Mouse (Mus musculus): ENCODE results near the gene Gxylt2.
A peak's percentile ranks its signal among the peaks of the same experiment; 100 is the strongest.

Gene Gxylt2

GRCm38 (mm10) chr6:100704574-100705365 is at the start of gene Gxylt2:
TSS of gene Gxylt2 (plus strand) at chr6:100704734.
- ATAC-seq (ENCODE audit: insufficient number of reproducible peaks, low FRiP score, low TSS enrichment) = 0 out of 2 replicates have a peak, but pooled peaks have one; percentile 24

- peak; percentile 74; the same call in 1 of the 2 replicates for ATAC-seq (ENCODE audit: insufficient number of reproducible peaks, low FRiP score, low TSS enrichment)
Measured at GRCm38 (mm10) chr6:100660395-100660794, 44.1 kb upstream of the Gxylt2 start.

GRCm38 (mm10) chr6:100662224-100662623 is 42.3 kb upstream of the Gxylt2 start:
- ATAC-seq (ENCODE audit: insufficient number of reproducible peaks, low FRiP score, low TSS enrichment) = no peak

- no peak for ATAC-seq (ENCODE audit: insufficient number of reproducible peaks, low FRiP score, low TSS enrichment)
Measured at GRCm38 (mm10) chr6:100667644-100668043, 36.9 kb upstream of the Gxylt2 start.

GRCm38 (mm10) chr6:100668858-100669257 is 35.7 kb upstream of the Gxylt2 start:
- no peak for ATAC-seq (ENCODE audit: insufficient number of reproducible peaks, low FRiP score, low TSS enrichment)

- ATAC-seq (ENCODE audit: insufficient number of reproducible peaks, low FRiP score, low TSS enrichment) = peak; percentile 74
Measured at GRCm38 (mm10) chr6:100670370-100670841, 34.1 kb upstream of the Gxylt2 start.

GRCm38 (mm10) chr6:100670880-100671344 is 33.6 kb upstream of the Gxylt2 start, which contains the start of gene Shq1:
TSS of gene Shq1 (minus strand) at chr6:100671157.
- peak; percentile 96 for ATAC-seq (ENCODE audit: insufficient number of reproducible peaks, low FRiP score, low TSS enrichment)

GRCm38 (mm10) chr6:100671401-100671800 is 33.1 kb upstream of the Gxylt2 start:
- ATAC-seq (ENCODE audit: insufficient number of reproducible peaks, low FRiP score, low TSS enrichment) = no peak

- no peak for ATAC-seq (ENCODE audit: insufficient number of reproducible peaks, low FRiP score, low TSS enrichment)
Measured at GRCm38 (mm10) chr6:100674974-100675373, 29.6 kb upstream of the Gxylt2 start.

- ATAC-seq (ENCODE audit: insufficient number of reproducible peaks, low FRiP score, low TSS enrichment) = no peak
Measured at GRCm38 (mm10) chr6:100676461-100676860, 28.1 kb upstream of the Gxylt2 start.

GRCm38 (mm10) chr6:100678636-100679035 is 25.9 kb upstream of the Gxylt2 start:
- no peak for ATAC-seq (ENCODE audit: insufficient number of reproducible peaks, low FRiP score, low TSS enrichment)

GRCm38 (mm10) chr6:100686341-100686740 is 18.2 kb upstream of the Gxylt2 start:
- no peak for ATAC-seq (ENCODE audit: insufficient number of reproducible peaks, low FRiP score, low TSS enrichment)

- no peak for ATAC-seq (ENCODE audit: insufficient number of reproducible peaks, low FRiP score, low TSS enrichment)
Measured at GRCm38 (mm10) chr6:100699986-100700385, 4.5 kb upstream of the Gxylt2 start.

GRCm38 (mm10) chr6:100700774-100701173 is 3.8 kb upstream of the Gxylt2 start:
- no peak for ATAC-seq (ENCODE audit: insufficient number of reproducible peaks, low FRiP score, low TSS enrichment)

- no peak for ATAC-seq (ENCODE audit: insufficient number of reproducible peaks, low FRiP score, low TSS enrichment)
Measured at GRCm38 (mm10) chr6:100704197-100704573, 349 bp upstream of the Gxylt2 start.

GRCm38 (mm10) chr6:100705366-100705811 is 855 bp downstream of the Gxylt2 start:
- ATAC-seq (ENCODE audit: insufficient number of reproducible peaks, low FRiP score, low TSS enrichment) = no peak

- no peak for ATAC-seq (ENCODE audit: insufficient number of reproducible peaks, low FRiP score, low TSS enrichment)
Measured at GRCm38 (mm10) chr6:100706861-100707260, 2.3 kb downstream of the Gxylt2 start.

- no peak for ATAC-seq (ENCODE audit: insufficient number of reproducible peaks, low FRiP score, low TSS enrichment)
Measured at GRCm38 (mm10) chr6:100707557-100707956, 3.0 kb downstream of the Gxylt2 start.

GRCm38 (mm10) chr6:100708248-100708647 is 3.7 kb downstream of the Gxylt2 start:
- ATAC-seq (ENCODE audit: insufficient number of reproducible peaks, low FRiP score, low TSS enrichment) = no peak

- no peak for ATAC-seq (ENCODE audit: insufficient number of reproducible peaks, low FRiP score, low TSS enrichment)
Measured at GRCm38 (mm10) chr6:100708996-100709395, 4.5 kb downstream of the Gxylt2 start.

GRCm38 (mm10) chr6:100709483-100709882 is 4.9 kb downstream of the Gxylt2 start:
- ATAC-seq (ENCODE audit: insufficient number of reproducible peaks, low FRiP score, low TSS enrichment) = no peak

- no peak for ATAC-seq (ENCODE audit: insufficient number of reproducible peaks, low FRiP score, low TSS enrichment)
Measured at GRCm38 (mm10) chr6:100710170-100710569, 5.6 kb downstream of the Gxylt2 start.

All from cerebellum, adult (tissue).